Mouse (Mus musculus) ES-Bruce4 (cell line): ENCODE measurements around the gene Uhmk1.

Experiments
- EP300 ChIP-seq: IDR thresholded peaks from 2 replicates; pipeline ENCODE4 v1.6.1; 2011; ENCODE audit warnings: low read depth, low read length; ENCODE audit not compliant: insufficient read depth
- POLR2A ChIP-seq: IDR thresholded peaks from one replicate; pipeline ENCODE4 v1.8.1; 2011; ENCODE audit warnings: low read length; ENCODE audit not compliant: insufficient read depth

GRCm38 (mm10) chr1:170174814-170175332, 40.3 kb downstream of the Uhmk1 start, which contains the start of gene Uap1:
- TF ChIP-seq POLR2A (no peak), EP300 (no peak)
